Mouse (Mus musculus): ENCODE results near the gene Cd5l.

GRCm38 (mm10) chr3:87323778-87324177 is 33.9 kb upstream of the Cd5l start:
- no peak for TF ChIP-seq POLR2AphosphoS2 (IDR thresholded peaks at IDR 0.05; ENCODE audit: insufficient read length, low read depth)
- no peak for TF ChIP-seq POLR2A (IDR thresholded peaks at IDR 0.05; ENCODE audit: insufficient read length, low read depth)
- TF ChIP-seq E2F4 (IDR thresholded peaks at IDR 0.05; ENCODE audit: insufficient read depth) = no peak
- TF ChIP-seq MYOD1 (IDR thresholded peaks at IDR 0.05; ENCODE audit: control insufficient read depth in 1 of 3, insufficient read length in 2 of 3, low read depth in 2 of 3) = no peak
- no peak for TF ChIP-seq MAX (IDR thresholded peaks at IDR 0.05; ENCODE audit: low read depth)

Data from myocyte (in vitro differentiated cells).